Mouse (Mus musculus) ES-CJ7 (cell line): ENCODE results near the gene Hps4.
A peak's percentile ranks its signal among the peaks of the same experiment; 100 is the strongest.

Experiments
- DNase-seq: peaks from one replicate; pipeline ENCODE4 v3.0.0; 2011; ENCODE audit warnings: low read depth, low spot score

Gene Hps4

GRCm38 (mm10) chr5:112396066-112396465 lies 53.2 kb downstream of the Hps4 start:
- DNase-seq = no peak

GRCm38 (mm10) chr5:112399284-112399683 lies 56.4 kb downstream of the Hps4 start:
- DNase-seq = no peak

DNA sequence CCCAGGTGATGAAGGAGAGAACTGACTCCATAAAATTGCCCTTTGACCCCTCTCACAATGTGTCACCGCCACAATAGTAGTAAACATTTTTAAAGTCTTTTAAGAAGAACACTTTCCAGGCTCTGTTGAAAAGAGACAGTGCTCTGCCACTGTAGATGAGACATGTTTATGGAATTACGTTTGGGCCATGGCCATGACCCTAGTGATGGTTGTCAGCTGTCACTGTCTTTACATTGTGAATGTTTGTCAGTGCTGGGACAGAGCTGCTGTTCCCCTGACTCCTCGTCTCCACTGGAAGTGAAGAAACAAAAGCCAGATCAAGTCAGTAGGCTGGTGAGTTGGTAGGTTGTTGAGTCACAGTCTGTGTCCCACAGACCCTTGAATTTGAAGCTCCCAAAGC lies 59.6 kb downstream of the Hps4 start:
- no peak for DNase-seq

DNA sequence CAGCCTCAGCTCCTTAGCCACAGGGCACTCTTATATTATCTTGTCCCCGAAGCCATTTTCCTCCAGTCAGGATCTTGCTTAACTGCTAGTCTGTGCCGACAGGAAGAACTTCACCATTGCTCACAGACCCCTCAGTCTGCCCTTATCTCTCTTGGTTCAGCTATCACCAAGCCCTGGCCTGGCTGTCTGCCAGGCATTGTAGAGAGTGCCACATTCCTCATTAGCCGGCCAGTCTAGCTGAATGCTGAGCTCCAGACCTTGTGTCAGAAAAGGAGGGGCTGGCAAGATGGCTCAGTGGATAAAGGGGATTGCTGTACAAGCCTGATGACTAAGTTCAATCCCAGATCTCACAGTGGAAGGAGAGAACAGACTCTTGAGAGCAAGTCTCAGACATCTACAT lies 63.1 kb downstream of the Hps4 start:
- no peak for DNase-seq

- DNase-seq = no peak
Observed at GRCm38 (mm10) chr5:112409274-112409673, 66.4 kb downstream of the Hps4 start.

GRCm38 (mm10) chr5:112411072-112411471 lies 68.2 kb downstream of the Hps4 start:
- no peak for DNase-seq

- DNase-seq = peak; percentile 67
Observed at GRCm38 (mm10) chr5:112411514-112412335, 68.8 kb downstream of the Hps4 start.

GRCm38 (mm10) chr5:112412781-112413180 lies 69.9 kb downstream of the Hps4 start:
- peak; percentile 29 for DNase-seq

GRCm38 (mm10) chr5:112416673-112417072 lies 73.8 kb downstream of the Hps4 start:
- no peak for DNase-seq

GRCm38 (mm10) chr5:112418023-112418422 lies 75.1 kb downstream of the Hps4 start:
- DNase-seq = no peak

DNA sequence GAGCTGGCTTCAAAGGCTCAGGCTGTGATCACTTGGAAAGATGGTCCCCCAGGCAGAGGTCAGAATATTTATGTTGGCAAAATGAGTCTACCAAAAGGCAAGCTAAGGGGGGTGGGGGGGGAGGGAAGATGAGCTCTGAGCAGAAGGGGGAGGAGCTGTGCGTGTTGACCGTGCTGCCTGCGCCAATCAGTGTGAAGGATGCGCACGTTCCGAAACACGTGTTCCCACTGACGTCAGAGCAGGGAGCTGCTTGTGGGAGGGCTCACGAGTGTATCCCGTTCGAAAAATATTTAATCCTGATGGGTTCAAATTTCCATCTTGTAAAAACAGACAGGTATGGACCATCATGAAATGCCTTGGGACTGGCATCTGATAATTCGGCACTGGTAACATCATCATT lies 76.7 kb downstream of the Hps4 start:
- peak; percentile 25 for DNase-seq

GRCm38 (mm10) chr5:112426635-112427034 lies 83.8 kb downstream of the Hps4 start:
- DNase-seq = no peak

DNA sequence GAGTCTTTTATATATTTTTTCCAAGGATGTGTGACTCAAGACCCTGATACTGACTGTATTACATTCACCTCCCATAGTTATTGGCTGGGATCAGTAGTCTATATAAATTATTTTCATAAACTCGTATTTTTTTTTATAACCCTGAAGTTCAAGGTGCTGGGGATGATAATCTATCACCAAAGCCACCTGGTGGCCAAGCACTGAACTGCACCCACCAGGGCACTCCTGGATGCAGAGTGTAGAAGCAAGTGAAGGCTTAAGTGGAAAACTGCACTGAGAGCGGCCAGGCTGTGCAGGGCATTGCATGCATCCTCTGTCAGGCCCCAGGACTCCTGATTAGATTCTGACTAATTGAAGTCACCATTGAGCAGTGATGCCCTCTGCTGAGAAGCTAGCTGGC lies 84.4 kb downstream of the Hps4 start:
- peak; percentile 68 for DNase-seq
